Mouse (Mus musculus) spleen, postnatal 10 days (tissue): ENCODE results near the gene Med16.

Experiments used
- DNase-seq, 2 experiments: peaks; one replicate each; pipeline ENCODE4 v3.0.0; 2021 to 2022; ENCODE audit warnings: low spot score in 2 of 2

Med16 gene

GRCm38 (mm10) chr10:79933145-79933679, 24.5 kb upstream of the Med16 start:
- peak in 1 of 2 experiments; percentile 52 for DNase-seq

- DNase-seq = no peak
Observed at GRCm38 (mm10) chr10:79932736-79933135, 24.0 kb upstream of the Med16 start.

DNA sequence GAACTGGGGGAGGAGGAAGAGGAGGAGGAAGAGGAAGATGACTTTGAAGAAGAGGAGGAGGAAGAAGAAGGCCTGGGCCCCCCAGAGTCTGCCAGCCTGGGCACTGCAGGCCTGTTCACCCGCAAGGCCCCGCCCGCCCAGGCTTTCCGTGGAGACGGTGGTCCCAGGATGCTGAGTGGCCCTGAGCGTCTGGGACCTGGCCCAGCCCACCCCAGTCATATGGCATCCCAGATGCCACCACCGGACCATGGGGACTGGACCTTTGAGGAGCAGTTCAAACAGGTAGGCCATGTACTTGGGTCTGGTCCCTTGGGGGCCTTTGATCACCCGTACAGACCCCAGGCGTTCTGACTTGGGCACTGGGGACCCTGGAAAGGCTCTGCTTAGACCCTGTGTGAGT, 23.1 kb upstream of the Med16 start:
- no peak for DNase-seq

DNA sequence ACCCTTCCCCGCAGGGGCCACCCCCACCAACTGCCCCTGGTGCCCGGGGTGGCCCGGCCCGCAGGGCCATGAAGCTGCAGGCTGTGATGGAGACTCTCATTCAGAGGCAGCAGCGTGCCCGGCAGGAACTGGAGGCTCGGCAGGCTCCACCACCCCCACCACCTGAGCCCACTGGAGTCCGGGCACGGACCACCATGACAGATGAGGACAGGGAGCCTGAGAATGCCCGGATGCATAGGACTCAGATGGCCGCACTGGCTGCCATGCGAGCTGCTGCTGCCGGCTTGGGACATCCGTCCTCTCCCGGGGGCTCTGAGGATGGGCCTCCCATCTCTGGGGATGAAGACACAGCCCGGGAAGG, 22.1 kb upstream of the Med16 start:
- DNase-seq = no peak

DNA sequence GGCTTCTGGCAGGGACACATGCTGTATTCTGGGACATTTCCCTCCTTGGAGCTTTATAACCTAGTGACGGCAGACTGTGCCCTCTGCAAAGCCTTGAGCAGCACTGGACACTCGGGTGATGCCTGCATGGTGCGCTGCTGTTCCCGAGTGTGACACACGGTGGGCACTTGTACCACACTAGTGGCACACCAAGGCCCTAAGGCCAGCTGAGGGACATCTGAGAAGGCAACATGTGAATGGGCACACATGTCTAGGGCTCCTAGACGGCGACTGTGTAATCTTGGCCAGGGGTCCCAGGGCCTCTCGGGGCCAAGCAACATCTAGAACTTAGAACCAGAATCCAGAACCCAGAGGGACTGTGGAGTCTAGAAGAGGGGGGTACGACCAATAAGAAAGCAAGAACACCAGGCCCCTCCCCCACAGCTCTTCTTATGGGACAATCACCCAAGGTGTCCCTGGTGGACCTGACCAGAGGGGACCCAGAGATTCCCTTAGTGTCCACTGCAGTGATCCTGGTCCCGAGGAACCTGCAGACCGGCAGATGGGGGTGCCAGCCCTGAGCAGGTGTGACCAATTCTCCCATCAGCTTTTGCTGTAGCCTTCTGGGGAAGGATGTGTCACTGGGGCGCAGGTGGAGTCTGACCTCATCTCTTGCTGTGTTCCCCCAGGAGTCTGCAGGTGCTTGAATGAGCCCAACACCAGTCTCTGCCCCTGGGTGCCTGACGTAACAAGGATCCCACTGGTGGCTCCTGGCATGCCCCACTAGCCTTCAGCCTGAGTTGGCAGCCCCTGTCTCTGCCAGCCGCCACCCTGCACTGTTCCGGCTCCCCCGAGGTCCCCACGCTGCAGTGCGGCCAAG, 21.5 kb upstream of the Med16 start:
- no peak for DNase-seq

DNA sequence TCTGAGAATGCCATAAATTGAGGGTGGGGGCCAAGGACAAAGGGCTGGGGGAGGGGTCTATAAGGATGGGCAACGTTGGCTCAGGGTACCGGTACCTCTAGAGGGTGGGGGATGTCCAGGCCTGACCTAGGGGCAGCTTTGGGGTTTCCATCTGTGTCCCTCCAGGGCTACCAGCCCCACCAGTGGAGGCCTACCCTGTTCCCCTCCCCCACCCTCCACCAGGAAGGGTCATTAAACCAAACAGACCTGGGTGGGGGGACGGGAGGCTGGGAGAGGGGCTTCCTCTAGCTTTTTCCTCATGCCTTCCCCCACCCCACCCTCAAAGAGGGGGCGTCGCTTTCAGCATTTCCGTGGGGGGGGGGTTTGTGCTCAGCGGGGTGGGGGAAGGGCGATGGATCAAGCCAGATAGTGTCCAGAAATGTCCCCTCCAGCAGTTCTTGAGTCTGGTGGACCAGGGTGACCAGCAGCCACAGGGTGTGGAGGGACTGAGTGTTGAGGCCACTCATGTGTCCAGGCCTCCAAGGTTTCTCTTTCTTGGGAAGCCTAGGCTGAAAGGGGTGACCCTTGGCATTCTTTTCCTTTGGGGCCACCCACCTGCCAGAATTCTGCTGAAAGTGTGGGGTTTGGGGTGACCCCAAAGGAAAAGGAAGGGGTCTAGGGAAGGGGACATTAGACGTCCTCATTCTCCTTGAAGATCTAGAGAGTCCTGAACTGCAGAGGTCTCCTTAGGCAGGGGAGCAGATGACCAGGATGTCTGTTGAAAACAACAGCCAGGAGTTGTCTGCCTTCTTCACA, 20.4 kb upstream of the Med16 start:
- DNase-seq = no peak

GRCm38 (mm10) chr10:79928030-79928694, 19.4 kb upstream of the Med16 start:
- peak in 1 of 2 experiments; percentile 57 for DNase-seq

- peak; percentile 71 to 73 for DNase-seq
Observed at GRCm38 (mm10) chr10:79927324-79928029, 18.8 kb upstream of the Med16 start.

DNA sequence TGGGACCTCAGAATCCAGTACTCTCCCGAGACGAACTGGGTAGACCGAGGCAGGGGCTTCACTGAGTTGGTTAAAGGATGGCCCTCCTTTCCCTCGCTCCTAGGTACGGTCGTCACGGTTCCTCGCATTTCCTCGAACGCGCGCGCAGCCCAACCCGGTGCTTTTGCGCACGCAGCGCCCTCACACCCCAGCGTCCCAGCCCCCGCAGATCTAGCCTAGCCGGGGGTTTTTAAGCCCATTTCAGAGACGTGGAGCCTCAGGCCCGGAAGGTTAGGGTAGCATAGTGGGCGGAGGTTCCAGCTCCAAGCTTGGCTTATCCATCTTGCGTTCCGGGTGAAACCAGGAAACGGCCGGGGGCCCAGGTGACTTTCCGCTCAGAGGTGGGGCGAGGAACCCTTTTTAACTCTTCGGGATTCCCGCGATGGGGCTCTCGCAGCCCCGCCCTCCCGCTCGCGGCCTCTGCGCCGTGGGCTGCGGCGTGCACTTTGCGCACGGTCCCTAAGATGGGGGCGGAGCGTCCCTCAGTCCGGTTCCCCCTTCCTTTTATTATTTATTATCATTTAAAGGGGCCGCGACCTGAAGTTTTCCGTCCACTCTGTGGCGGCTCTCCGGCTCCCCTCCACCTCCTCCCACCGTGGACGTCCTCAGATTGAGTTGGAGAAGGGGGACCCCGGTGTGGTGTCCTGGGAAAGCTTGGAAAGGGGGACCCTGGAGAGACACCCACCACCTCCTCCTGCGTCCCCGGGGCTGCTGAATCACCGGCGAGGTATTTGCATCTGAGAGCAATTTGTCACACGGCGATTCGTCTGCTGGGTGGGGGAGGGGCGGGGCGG, 18.0 kb upstream of the Med16 start, which contains the start of gene Arid3a:
Gene Arid3a, plus strand, starts transcription at position 553 of the 833 bp plus-strand sequence.
- DNase-seq = peak; percentile 87 to 90

- DNase-seq = peak; percentile 51 to 64
Observed at GRCm38 (mm10) chr10:79925785-79926490, 17.2 kb upstream of the Med16 start.

GRCm38 (mm10) chr10:79924998-79925784, 16.5 kb upstream of the Med16 start:
- peak; percentile 95 to 97 for DNase-seq

GRCm38 (mm10) chr10:79921572-79921971, 12.8 kb upstream of the Med16 start:
- no peak for DNase-seq

DNA sequence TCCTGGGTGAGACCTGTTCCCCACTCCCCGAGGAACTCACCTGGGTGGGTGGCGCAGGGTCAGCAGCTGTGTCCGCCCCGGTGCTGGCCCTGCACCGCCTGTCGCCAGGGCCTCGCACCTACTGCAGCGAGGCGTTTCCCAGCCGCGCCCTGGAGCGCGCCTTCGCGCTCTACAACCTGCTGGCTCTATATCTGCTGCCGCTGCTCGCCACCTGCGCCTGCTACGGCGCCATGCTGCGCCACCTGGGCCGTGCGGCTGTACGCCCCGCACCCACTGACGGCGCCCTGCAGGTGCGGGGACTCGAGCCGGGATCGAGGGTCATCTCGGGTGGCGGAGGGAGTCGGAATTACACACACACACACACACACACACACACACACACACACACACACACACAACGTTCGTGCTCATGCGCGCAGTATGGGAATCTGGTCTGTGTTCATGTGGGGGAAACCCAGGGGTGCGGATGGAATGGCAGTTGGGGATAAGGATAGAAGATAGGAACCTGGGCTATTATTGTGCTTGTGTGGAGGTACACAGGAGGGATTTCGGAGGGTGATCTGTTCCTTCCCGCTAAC, 12.3 kb upstream of the Med16 start, which contains the start of gene R3hdm4:
Gene R3hdm4, minus strand, starts transcription at position 251 of the 578 bp plus-strand sequence.
- no peak for DNase-seq

GRCm38 (mm10) chr10:79920056-79920890, 11.6 kb upstream of the Med16 start:
- DNase-seq = no peak

- peak in 1 of 2 experiments; percentile 46 for DNase-seq
Observed at GRCm38 (mm10) chr10:79919251-79919849, 10.6 kb upstream of the Med16 start.

DNA sequence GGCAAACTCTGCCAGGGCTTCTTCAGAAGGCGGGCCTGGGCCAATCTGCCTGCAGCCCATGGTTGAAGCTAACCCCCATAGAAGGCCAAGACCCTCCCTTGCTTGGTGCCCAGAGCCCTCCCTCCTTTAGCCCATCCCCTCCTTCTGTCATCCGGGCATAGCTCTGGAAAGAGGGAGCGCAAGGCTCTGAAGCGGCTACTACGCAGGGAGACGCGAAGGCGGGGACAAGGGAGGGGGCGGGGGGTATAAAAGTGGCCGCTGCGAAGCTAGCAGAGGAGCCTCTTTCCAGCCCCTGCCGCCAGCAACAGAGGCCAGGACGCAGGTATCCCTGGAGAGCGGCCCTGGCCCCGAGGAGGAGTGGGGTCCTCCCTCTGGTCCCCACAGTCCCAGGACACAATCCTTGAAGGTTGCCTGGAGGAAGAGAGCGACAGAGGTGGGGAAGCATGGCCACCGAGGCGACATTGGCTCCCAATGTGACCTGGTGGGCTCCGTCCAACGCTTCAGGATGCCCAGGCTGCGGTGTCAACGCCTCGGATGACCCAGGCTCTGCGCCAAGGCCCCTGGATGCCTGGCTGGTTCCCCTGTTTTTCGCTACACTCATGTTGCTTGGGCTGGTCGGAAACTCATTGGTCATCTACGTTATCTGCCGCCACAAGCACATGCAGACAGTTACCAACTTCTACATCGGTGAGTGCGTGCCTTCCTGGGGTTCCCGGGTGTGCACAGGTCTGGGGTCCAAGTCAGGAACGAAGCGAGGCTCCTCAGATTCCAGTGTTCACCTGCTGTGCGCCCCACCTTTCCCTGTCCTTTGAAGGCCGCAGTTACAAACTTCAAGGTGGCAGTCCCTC, 9.7 kb upstream of the Med16 start:
- DNase-seq = no peak
